Comparison of ENCODE assay signal across 16 mouse cellular contexts in genomic region chr17:71118607-71119006, GRCm38 (mm10).
A peak's percentile ranks its signal among the peaks of the same experiment; 100 is the strongest.
DNase-seq lines count a peak whose midpoint lies in the region; TF ChIP-seq lines count a peak whose summit lies in the region.
"Had no signal": no experiment of that assay in that cellular context is flagged by ENCODE, and none has a peak within 500 bp of the region (broad histone marks: within the 10 kb centered on the region; RNA-seq: fewer than 3 reads in every experiment).

No protein-coding gene starts in this region.

- H3K4me3 ChIP-seq in bone marrow macrophage, adult 2 months (ENCODE audit: insufficient read depth, low read length), result no peak overlapping the region
- H3K4me3 ChIP-seq in lung, adult 2 months (replicated peaks; ENCODE audit: extremely low read depth, low read depth, low read length), result no peak overlapping the region
- H3K4me3 ChIP-seq: forebrain, embryonic 15.5 days; left cerebral cortex, adult 2 months; megakaryocyte, embryonic 14.5 days; neural tube, embryonic 15.5 days had no signal

- no peak for TF ChIP-seq POLR2A in bone marrow macrophage, adult 2 months (IDR thresholded peaks at IDR 0.05; ENCODE audit: borderline replicate concordance, low read depth, low read length)
- TF ChIP-seq POLR2A in lung, adult 2 months (IDR thresholded peaks at IDR 0.05; ENCODE audit: borderline replicate concordance, extremely low read depth, low read depth, low read length), result no peak

- peak overlapping the region; percentile 85 for H3K27ac ChIP-seq in bone marrow macrophage, adult 2 months (ENCODE audit: insufficient read depth, low read depth, low read length)
- H3K27ac ChIP-seq: forebrain, embryonic 15.5 days; left cerebral cortex, adult 2 months; neural tube, embryonic 15.5 days had no signal

- peak; percentile 74 for DNase-seq in heart, adult 11 months
- no peak for DNase-seq in heart, adult 18-20 months
- DNase-seq in CD4-positive helper T cell, adult 2 months (ENCODE audit: low read depth, low spot score), result peak; percentile 24
- peak; percentile 16 to 17 for DNase-seq in natural killer cell, adult 2 months (ENCODE audit: low spot score in 2 of 2)
- no peak for DNase-seq in lung, adult 2 months
- DNase-seq in layer of hippocampus, postnatal 36 days, result no peak
- no peak for DNase-seq in testis, postnatal 10 days (ENCODE audit: low spot score)
- DNase-seq: cerebellum, adult 9-11 months; kidney, adult 18-20 months; kidney, postnatal 4 days; lung, embryonic 14.5 days had no signal

- 59% methylated on average over 4 of the region's 4 CpGs for WGBS in lung, adult 2 months

- no peak for TF ChIP-seq CTCF in bone marrow macrophage, adult 2 months (IDR thresholded peaks at IDR 0.05; ENCODE audit: low read depth, low read length)
- no peak for TF ChIP-seq CTCF in lung, adult 2 months (IDR thresholded peaks at IDR 0.05; ENCODE audit: insufficient read depth, low read length)

- H3K4me1 ChIP-seq in bone marrow macrophage, adult 2 months (ENCODE audit: control insufficient read depth, insufficient read depth, low read length), result peaks cover 37% of the 10 kb centered on the region
- H3K4me1 ChIP-seq in lung, adult 2 months (ENCODE audit: control insufficient read depth, insufficient read depth, low read length), result peaks cover 6% of the 10 kb centered on the region
- H3K4me1 ChIP-seq: forebrain, embryonic 15.5 days; neural tube, embryonic 15.5 days had no signal

Comparison
In these comparisons a context has a peak if more than half of its experiments do, and no peak if none do; other contexts are left out.
1. DNase-seq: peak in heart, adult 11 months (single experiment), CD4-positive helper T cell, adult 2 months (single experiment) and natural killer cell, adult 2 months (2 of 2); none in heart, adult 18-20 months (0 of 2), lung, adult 2 months (single experiment), layer of hippocampus, postnatal 36 days (0 of 2) and testis, postnatal 10 days (single experiment).